Mouse (Mus musculus): Measurements from ENCODE around the gene Tmem129.

DNA sequence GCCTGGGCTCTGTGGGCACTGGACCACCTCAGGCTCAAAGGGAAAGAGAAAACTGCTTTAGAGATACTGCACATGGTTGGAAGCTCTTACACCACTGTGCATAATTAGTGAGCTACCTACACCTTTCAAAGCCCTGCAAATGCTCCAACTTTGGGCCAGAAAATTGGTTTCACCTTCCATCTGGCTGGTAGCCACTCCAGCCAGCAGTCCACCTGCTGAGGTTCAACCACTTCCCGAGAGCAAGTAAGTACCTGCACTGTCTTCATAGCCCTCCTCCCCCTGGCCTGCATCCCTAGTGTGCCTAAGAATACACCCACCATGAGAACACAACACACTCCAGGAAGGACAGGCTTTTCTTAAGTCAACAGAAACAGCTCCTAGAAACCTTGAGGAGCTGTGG, 46.4 kb downstream of the Tmem129 start:
- TF ChIP-seq POLR2A (IDR thresholded peaks at IDR 0.05; ENCODE audit: insufficient read length, low read depth) (no peak), E2F4 (IDR thresholded peaks at IDR 0.05; ENCODE audit: insufficient read depth) (no peak), MAX (IDR thresholded peaks at IDR 0.05; ENCODE audit: low read depth) (no peak), TCF12 (IDR thresholded peaks at IDR 0.05; ENCODE audit: insufficient read depth, poor library complexity, severe bottlenecking) (no peak), USF1 (IDR thresholded peaks at IDR 0.05; ENCODE audit: low read depth) (no peak), REST (IDR thresholded peaks at IDR 0.05; ENCODE audit: insufficient read depth, insufficient read length) (no peak), POLR2AphosphoS2 (IDR thresholded peaks at IDR 0.05; ENCODE audit: insufficient read length, low read depth) (no peak), TCF3 (IDR thresholded peaks at IDR 0.05; ENCODE audit: insufficient read length, low read depth) (no peak), MYOG (IDR thresholded peaks at IDR 0.05; ENCODE audit: control insufficient read depth in 1 of 3, insufficient read depth in 1 of 3, insufficient read length in 2 of 3, low read depth in 2 of 3) (no peak), SRF (IDR thresholded peaks at IDR 0.05; ENCODE audit: control insufficient read depth, insufficient read length, low read depth) (no peak), CEBPB (IDR thresholded peaks at IDR 0.05; ENCODE audit: insufficient read depth, poor library complexity, severe bottlenecking) (no peak), MYOD1 (IDR thresholded peaks at IDR 0.05; ENCODE audit: control insufficient read depth in 1 of 3, insufficient read length in 2 of 3, low read depth in 2 of 3) (no peak)
